Mouse (Mus musculus): ENCODE measurements around the gene Cacng6. TPM values are rescaled to one million over a fixed set of nuclear protein-coding genes. Genes with fewer than 3 reads are reported as not detected.

The Cacng6 gene
- polyA plus RNA-seq, 1 experiment from 2014 or later = 1.6 TPM

DNA sequence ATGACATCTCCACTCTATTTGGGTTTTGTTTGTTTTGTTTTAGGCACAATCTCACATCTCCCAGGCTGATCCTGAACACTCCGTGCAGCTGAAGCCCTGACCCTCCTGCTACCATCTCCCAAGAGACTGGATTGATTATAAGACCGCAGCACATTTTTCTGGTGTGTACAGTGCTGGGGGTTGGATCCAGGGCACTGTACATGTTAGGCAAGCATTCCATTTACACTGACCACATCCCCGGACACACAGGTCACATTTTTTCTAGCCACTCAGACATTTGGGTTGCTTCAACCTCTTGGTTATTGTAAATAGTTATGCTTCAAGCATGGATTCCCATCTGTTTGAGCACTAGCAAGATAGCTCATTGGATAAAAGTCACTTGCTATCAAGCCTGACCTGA lies 22.6 kb downstream of the Cacng6 start:
- DNase-seq (ENCODE audit: low spot score) (no peak), ATAC-seq (ENCODE audit: insufficient read depth, low FRiP score, low TSS enrichment) (no peak)
- H3K4me1 ChIP-seq (ENCODE audit: control insufficient read depth, insufficient read depth, low read length) = no peaks in the 10 kb centered on the region
- H3K27ac ChIP-seq (ENCODE audit: low read depth, low read length) = no peak overlapping the region
- H3K9ac ChIP-seq (ENCODE audit: low read length) = no peak overlapping the region
- no peaks in the 10 kb centered on the region for H3K27me3 ChIP-seq (ENCODE audit: control insufficient read depth, insufficient read depth, low read length)
- WGBS = 87% methylated on average over 3 of the region's 3 CpGs
- H3K4me3 ChIP-seq (ENCODE audit: low read depth, low read length) = no peak overlapping the region
- H3K9me3 ChIP-seq (ENCODE audit: control insufficient read depth, low read length) = no peaks in the 10 kb centered on the region
- H3K4me2 ChIP-seq (ENCODE audit: low read depth) = no peak overlapping the region
- no peaks in the 10 kb centered on the region for H3K36me3 ChIP-seq (ENCODE audit: control insufficient read depth, insufficient read depth, low read length)

DNA sequence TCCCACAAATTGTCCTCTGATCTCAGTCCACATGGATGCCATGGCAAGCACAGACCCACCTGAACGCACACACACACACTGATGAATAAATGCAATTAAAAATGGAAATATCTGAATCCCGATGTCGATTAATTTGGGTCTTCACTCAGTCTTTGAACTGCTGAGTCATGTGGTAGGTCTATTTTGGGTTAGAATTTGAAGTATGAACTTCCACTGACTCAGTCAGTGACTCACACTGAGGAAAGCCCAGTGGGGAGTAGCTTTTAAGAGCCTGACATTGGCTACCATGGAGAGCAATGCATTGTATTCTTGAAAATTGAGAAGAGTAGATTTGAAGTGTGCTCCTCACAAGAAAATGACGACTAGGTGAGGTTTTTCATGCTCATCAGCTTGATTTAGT lies 23.0 kb downstream of the Cacng6 start:
- no peak overlapping the region for H3K9ac ChIP-seq (ENCODE audit: low read length)
- no peaks in the 10 kb centered on the region for H3K4me1 ChIP-seq (ENCODE audit: control insufficient read depth, insufficient read depth, low read length)
- H3K36me3 ChIP-seq (ENCODE audit: control insufficient read depth, insufficient read depth, low read length) = no peaks in the 10 kb centered on the region
- no peaks in the 10 kb centered on the region for H3K9me3 ChIP-seq (ENCODE audit: control insufficient read depth, low read length)
- H3K27ac ChIP-seq (ENCODE audit: low read depth, low read length) = no peak overlapping the region
- H3K27me3 ChIP-seq (ENCODE audit: control insufficient read depth, insufficient read depth, low read length) = no peaks in the 10 kb centered on the region
- H3K4me3 ChIP-seq (ENCODE audit: low read depth, low read length) = no peak overlapping the region
- no peak overlapping the region for H3K4me2 ChIP-seq (ENCODE audit: low read depth)
- DNase-seq (ENCODE audit: low spot score) (no peak), ATAC-seq (ENCODE audit: insufficient read depth, low FRiP score, low TSS enrichment) (no peak)
- WGBS = 80% methylated on average over 4 of the region's 4 CpGs

DNA sequence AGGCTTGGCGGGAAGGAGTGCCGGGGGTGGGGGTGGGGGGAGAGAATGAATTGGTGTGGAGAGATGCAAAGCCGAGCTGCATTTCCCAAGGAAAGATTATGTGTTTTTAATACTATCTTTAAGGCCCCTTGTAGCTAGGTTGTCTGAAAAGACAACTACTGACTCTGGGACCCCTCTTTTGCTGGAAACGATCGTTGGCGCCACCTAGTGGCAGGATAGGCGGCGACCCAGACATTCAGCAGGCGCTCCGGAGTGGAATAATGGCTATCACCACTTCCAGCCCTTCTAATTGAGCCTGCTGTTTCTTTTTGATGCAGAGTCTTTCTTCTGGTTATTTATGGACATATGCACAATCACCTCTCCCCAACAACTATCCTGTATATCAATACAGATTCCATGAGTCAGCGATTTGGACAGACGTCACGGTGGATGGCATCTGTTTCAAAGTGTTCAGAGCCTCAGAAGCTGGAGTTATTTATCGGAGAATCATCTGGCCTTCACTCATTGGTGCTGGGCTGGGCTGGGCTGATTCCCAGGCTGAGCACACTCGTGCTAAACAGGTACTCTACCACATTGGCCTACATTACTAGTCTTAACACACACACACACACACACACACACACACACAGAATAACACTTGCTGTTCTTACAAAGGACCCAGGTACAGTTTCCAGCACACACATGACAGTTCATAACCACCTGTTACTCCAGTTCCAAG lies 24.9 kb downstream of the Cacng6 start:
- 22% methylated on average over 15 of the region's 15 CpGs for WGBS
- no peak overlapping the region for H3K4me2 ChIP-seq (ENCODE audit: low read depth)
- H3K36me3 ChIP-seq (ENCODE audit: control insufficient read depth, insufficient read depth, low read length) = no peaks in the 10 kb centered on the region
- H3K9ac ChIP-seq (ENCODE audit: low read length) = no peak overlapping the region
- peak; percentile 76 for DNase-seq (ENCODE audit: low spot score)
- no peak overlapping the region for H3K27ac ChIP-seq (ENCODE audit: low read depth, low read length)
- no peaks in the 10 kb centered on the region for H3K27me3 ChIP-seq (ENCODE audit: control insufficient read depth, insufficient read depth, low read length)
- no peaks in the 10 kb centered on the region for H3K4me1 ChIP-seq (ENCODE audit: control insufficient read depth, insufficient read depth, low read length)
- ATAC-seq (ENCODE audit: insufficient read depth, low FRiP score, low TSS enrichment) = no peak
- H3K9me3 ChIP-seq (ENCODE audit: control insufficient read depth, low read length) = no peaks in the 10 kb centered on the region
- H3K4me3 ChIP-seq (ENCODE audit: low read depth, low read length) = no peak overlapping the region

DNA sequence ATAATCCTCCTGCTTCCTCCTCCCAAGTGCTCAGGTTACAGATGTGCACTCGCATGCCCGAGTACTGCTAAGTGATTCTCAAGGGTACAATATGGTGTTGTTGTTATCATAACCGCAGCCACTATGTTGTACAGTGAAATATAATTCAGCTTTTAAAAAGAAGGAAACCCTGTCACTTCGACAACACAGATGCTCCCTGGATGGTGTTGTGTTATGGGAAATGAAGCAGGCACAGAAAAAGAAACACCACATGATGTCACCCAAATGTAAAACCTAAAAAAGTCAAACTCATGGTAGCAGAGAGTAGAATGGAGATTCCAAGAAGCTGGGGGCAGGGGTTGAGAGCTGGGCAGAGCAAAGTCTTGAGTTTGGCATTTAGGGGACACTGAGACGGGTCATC lies 26.7 kb downstream of the Cacng6 start:
- Histone ChIP-seq H3K9ac (ENCODE audit: low read length) (no peak overlapping the region), H3K27ac (ENCODE audit: low read depth, low read length) (no peak overlapping the region), H3K9me3 (ENCODE audit: control insufficient read depth, low read length) (no peaks in the 10 kb centered on the region), H3K4me2 (ENCODE audit: low read depth) (no peak overlapping the region), H3K4me3 (ENCODE audit: low read depth, low read length) (no peak overlapping the region), H3K36me3 (ENCODE audit: control insufficient read depth, insufficient read depth, low read length) (no peaks in the 10 kb centered on the region), H3K4me1 (ENCODE audit: control insufficient read depth, insufficient read depth, low read length) (no peaks in the 10 kb centered on the region), H3K27me3 (ENCODE audit: control insufficient read depth, insufficient read depth, low read length) (no peaks in the 10 kb centered on the region)
- ATAC-seq (ENCODE audit: insufficient read depth, low FRiP score, low TSS enrichment) (no peak), DNase-seq (ENCODE audit: low spot score) (no peak)
- 65% methylated on average over 5 of the region's 5 CpGs for WGBS

DNA sequence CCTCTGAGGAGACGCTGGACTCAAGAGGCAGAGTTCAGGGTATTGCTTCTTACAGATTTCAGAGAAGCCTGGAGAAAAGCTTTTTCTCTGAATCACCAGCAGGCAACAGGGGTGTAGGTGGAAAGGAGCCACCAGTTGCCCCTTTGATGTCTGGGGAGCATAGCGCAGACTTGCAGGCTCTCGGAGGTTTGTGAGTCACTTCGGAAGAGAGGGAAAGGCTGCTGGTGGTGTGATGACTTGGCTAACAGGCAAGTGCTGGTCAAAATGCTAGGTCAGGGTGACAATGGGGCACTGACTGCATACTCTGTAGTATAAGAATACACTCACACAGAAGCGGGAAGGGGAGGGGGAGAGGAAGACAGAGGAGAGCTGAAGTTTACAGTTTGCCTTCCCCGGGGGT lies 27.2 kb downstream of the Cacng6 start:
- Histone ChIP-seq H3K36me3 (ENCODE audit: control insufficient read depth, insufficient read depth, low read length) (no peaks in the 10 kb centered on the region), H3K27ac (ENCODE audit: low read depth, low read length) (no peak overlapping the region), H3K4me2 (ENCODE audit: low read depth) (no peak overlapping the region), H3K9ac (ENCODE audit: low read length) (no peak overlapping the region), H3K4me1 (ENCODE audit: control insufficient read depth, insufficient read depth, low read length) (no peaks in the 10 kb centered on the region), H3K4me3 (ENCODE audit: low read depth, low read length) (no peak overlapping the region), H3K9me3 (ENCODE audit: control insufficient read depth, low read length) (no peaks in the 10 kb centered on the region), H3K27me3 (ENCODE audit: control insufficient read depth, insufficient read depth, low read length) (no peaks in the 10 kb centered on the region)
- ATAC-seq (ENCODE audit: insufficient read depth, low FRiP score, low TSS enrichment) = no peak
- DNase-seq (ENCODE audit: low spot score) = no peak
- 35% methylated on average over 6 of the region's 6 CpGs for WGBS

DNA sequence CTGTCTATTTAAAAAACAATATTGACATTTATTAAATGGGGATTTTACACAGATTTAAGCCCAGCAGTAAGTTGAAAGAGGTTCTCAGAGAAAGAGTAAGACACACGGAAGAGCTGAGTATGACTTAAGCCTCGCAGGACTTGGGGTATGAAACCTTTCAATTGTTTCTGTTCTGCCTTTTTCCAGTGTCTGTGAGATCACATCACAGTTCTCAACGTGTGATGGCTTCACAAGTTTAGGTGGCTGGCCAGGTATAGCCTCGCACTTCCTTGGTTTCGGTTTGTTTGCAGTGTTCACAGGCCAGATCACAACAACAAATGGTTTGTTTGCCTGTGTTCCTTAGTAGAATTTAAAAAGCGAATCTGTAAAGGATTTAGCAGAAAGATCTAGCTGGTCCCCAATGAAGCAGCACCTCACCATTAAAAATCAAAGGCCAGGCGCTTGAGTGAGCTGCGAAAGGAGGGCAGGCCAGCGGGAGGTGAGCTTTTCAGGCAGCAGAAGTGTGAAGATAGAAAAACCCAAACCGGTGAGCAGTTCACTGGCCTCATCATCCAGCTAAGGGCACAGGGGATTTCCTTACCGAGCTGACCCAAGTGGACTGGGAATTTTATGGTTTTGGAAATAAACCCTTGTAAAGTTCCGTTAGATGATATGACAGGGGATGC lies 29.0 kb downstream of the Cacng6 start:
- WGBS = 55% methylated on average over 12 of the region's 12 CpGs
- H3K9me3 ChIP-seq (ENCODE audit: control insufficient read depth, low read length) = no peaks in the 10 kb centered on the region
- DNase-seq (ENCODE audit: low spot score) = no peak
- no peak overlapping the region for H3K4me2 ChIP-seq (ENCODE audit: low read depth)
- no peak overlapping the region for H3K27ac ChIP-seq (ENCODE audit: low read depth, low read length)
- no peaks in the 10 kb centered on the region for H3K36me3 ChIP-seq (ENCODE audit: control insufficient read depth, insufficient read depth, low read length)
- no peak overlapping the region for H3K4me3 ChIP-seq (ENCODE audit: low read depth, low read length)
- ATAC-seq (ENCODE audit: insufficient read depth, low FRiP score, low TSS enrichment) = no peak
- H3K4me1 ChIP-seq (ENCODE audit: control insufficient read depth, insufficient read depth, low read length) = no peaks in the 10 kb centered on the region
- H3K9ac ChIP-seq (ENCODE audit: low read length) = no peak overlapping the region
- H3K27me3 ChIP-seq (ENCODE audit: control insufficient read depth, insufficient read depth, low read length) = no peaks in the 10 kb centered on the region

DNA sequence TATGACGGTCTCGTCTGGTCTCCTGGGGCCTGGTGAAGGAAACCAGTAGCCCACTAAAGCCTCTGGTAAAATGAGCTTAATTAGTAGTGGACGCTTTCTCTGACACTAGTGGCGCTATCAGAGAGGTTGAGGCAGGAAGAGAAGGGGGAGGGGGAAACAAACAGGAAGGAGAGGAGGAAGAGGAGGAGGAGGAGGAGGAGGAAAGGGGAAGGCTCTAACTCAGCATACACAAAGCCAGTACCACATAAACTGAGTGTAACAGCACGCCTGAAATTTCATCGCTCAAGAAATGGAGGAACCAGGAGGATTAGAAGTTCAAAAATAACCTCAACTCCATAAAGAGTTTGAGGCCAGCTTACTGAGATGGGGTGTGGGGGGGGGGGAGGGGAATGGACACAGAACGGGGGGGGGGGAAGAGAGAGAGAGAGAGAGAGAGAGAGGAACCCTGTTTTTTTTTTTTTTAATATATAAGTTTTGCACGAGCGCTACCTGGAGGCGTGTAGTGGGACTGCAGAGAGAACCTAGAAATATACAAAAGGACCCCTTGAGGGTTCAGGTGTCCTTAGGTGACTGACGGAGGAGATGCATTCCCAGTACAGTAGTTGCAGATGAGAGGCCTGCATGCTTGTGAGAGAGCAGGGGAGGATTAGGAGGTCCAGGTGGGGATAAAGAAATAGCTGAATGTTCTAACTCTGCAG lies 29.6 kb downstream of the Cacng6 start:
- H3K27me3 ChIP-seq (ENCODE audit: control insufficient read depth, insufficient read depth, low read length) = no peaks in the 10 kb centered on the region
- H3K27ac ChIP-seq (ENCODE audit: low read depth, low read length) = no peak overlapping the region
- WGBS = 61% methylated on average over 11 of the region's 11 CpGs
- DNase-seq (ENCODE audit: low spot score) (no peak), ATAC-seq (ENCODE audit: insufficient read depth, low FRiP score, low TSS enrichment) (no peak)
- H3K36me3 ChIP-seq (ENCODE audit: control insufficient read depth, insufficient read depth, low read length) = no peaks in the 10 kb centered on the region
- no peak overlapping the region for H3K9ac ChIP-seq (ENCODE audit: low read length)
- no peaks in the 10 kb centered on the region for H3K9me3 ChIP-seq (ENCODE audit: control insufficient read depth, low read length)
- no peak overlapping the region for H3K4me2 ChIP-seq (ENCODE audit: low read depth)
- no peaks in the 10 kb centered on the region for H3K4me1 ChIP-seq (ENCODE audit: control insufficient read depth, insufficient read depth, low read length)
- H3K4me3 ChIP-seq (ENCODE audit: low read depth, low read length) = no peak overlapping the region

DNA sequence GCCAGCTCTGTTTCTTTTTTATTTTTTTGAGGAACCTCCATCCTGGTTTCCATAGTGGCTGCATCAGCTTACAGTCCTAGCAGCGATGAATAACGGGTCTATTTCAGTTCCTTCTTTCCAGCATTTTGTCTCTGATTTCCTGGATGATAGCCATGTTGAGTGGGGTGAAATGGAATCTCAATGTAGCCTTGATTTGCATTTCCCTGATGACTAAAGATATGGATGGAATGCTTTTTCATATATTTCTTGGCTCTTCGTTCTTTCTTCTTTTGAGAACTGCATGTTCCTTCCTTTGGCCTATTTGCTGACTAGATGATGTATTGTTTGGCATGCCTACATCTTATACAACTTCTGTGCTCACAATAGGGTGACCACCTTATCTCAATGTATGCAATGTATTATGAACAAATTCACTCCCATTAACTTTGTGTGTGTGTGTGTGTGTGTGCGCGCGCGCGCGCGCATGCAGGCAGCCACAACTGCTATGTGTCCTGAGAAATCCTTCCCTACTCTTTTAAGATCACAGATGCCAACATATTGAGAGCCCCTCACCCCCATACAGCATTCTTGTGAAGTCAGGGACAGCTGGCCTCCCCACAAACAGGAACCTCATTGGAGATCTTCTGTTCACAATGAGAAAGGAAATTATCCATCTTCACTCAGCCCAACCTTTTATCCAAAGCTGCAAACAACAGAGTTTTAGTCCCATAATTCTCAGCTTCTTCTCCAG lies 33.3 kb downstream of the Cacng6 start:
- Histone ChIP-seq H3K4me3 (ENCODE audit: low read depth, low read length) (no peak overlapping the region), H3K27ac (ENCODE audit: low read depth, low read length) (no peak overlapping the region), H3K27me3 (ENCODE audit: control insufficient read depth, insufficient read depth, low read length) (no peaks in the 10 kb centered on the region), H3K36me3 (ENCODE audit: control insufficient read depth, insufficient read depth, low read length) (no peaks in the 10 kb centered on the region), H3K4me2 (ENCODE audit: low read depth) (no peak overlapping the region), H3K9ac (ENCODE audit: low read length) (no peak overlapping the region), H3K9me3 (ENCODE audit: control insufficient read depth, low read length) (0 out of 2 replicates have a peak, but pooled peaks cover 2% of the 10 kb centered on the region), H3K4me1 (ENCODE audit: control insufficient read depth, insufficient read depth, low read length) (no peaks in the 10 kb centered on the region)
- ATAC-seq (ENCODE audit: insufficient read depth, low FRiP score, low TSS enrichment) (no peak), DNase-seq (ENCODE audit: low spot score) (no peak)
- WGBS = 96% methylated on average over 10 of the region's 10 CpGs
